Mouse (Mus musculus) heart, embryonic 10.5 days (tissue): Measurements from ENCODE around the gene Fbxl20. TPM values are rescaled to one million over a fixed set of nuclear protein-coding genes. Genes with fewer than 3 reads are reported as not detected.
A peak's percentile ranks its signal among the peaks of the same experiment; 100 is the strongest.

Experiments used
- DNase-seq: peaks from one replicate; pipeline ENCODE4 v3.0.0-alpha.2; 2017; ENCODE audit warnings: low spot score
- H3K27ac ChIP-seq: fragments of 300-500 bp; sonication (generic); 2 replicates; pipeline ENCODE4 v1.5.1; 2016; ENCODE audit warnings: mild to moderate bottlenecking
- H3K27me3 ChIP-seq: fragments of 300-500 bp; sonication (generic); 2 replicates; pipeline ENCODE4 v1.6.1; 2016; ENCODE audit warnings: mild to moderate bottlenecking; ENCODE audit not compliant: poor library complexity, insufficient read depth, severe bottlenecking
- H3K36me3 ChIP-seq: fragments of 300-500 bp; sonication (generic); 2 replicates; pipeline ENCODE4 v1.6.1; 2016; ENCODE audit warnings: mild to moderate bottlenecking, moderate library complexity
- H3K4me1 ChIP-seq: fragments of 300-500 bp; sonication (generic); 2 replicates; pipeline ENCODE4 v1.6.1; 2016; ENCODE audit warnings: mild to moderate bottlenecking
- H3K4me3 ChIP-seq: fragments of 300-500 bp; sonication (generic); 2 replicates; pipeline ENCODE4 v1.5.1; 2016; ENCODE audit warnings: mild to moderate bottlenecking, moderate library complexity
- H3K9me3 ChIP-seq: fragments of 300-500 bp; sonication (generic); 2 replicates; pipeline ENCODE4 v1.6.1; 2016; ENCODE audit warnings: mild to moderate bottlenecking, moderate library complexity
- WGBS: fragments of 180-500 bp; shearing (Covaris S2); methylation state at CpG from one replicate; pipeline ENCODE4 v1.1.7; 2016; 5-methylcytosine and 5-hydroxymethylcytosine counted together
- polyA plus RNA-seq: library from polyadenylated mRNA; unstranded; fragments of >200 nt; fragmentation: Nextera tagmentation; extraction: Ambion mirVana; gene quantifications from 2 replicates; pipeline ENCODE4 v1.2.1, GENCODE M21; 2016

Fbxl20 gene
- polyA plus RNA-seq, 1 experiment from 2014 or later, result 13.9 TPM

- peaks cover 12% of the 10 kb centered on the region; the same call in 1 of the 2 replicates for H3K36me3 ChIP-seq
- no peak overlapping the region for H3K27ac ChIP-seq
- no peak overlapping the region for H3K4me3 ChIP-seq
- peak; percentile 53 for DNase-seq
- H3K9me3 ChIP-seq, result no peaks in the 10 kb centered on the region
- WGBS, result 79% methylated on average over 6 of the region's 6 CpGs
- H3K4me1 ChIP-seq, result peaks cover 14% of the 10 kb centered on the region
- no peaks in the 10 kb centered on the region for H3K27me3 ChIP-seq
Measured at GRCm38 (mm10) chr11:98080450-98080849, 69.8 kb downstream of the Fbxl20 start.

GRCm38 (mm10) chr11:98077086-98077485, 73.1 kb downstream of the Fbxl20 start:
- peak; percentile 64 for DNase-seq
- Histone ChIP-seq H3K4me3 (no peak overlapping the region), H3K4me1 (peaks cover 19% of the 10 kb centered on the region), H3K9me3 (no peaks in the 10 kb centered on the region), H3K27ac (no peak overlapping the region), H3K36me3 (peaks cover 6% of the 10 kb centered on the region; the same call in 1 of the 2 replicates), H3K27me3 (no peaks in the 10 kb centered on the region)
- WGBS, result 65% methylated on average over 8 of the region's 8 CpGs

GRCm38 (mm10) chr11:98075195-98075808, 74.9 kb downstream of the Fbxl20 start:
- H3K27ac ChIP-seq, result no peak overlapping the region; the same call in 1 of the 2 replicates
- no peaks in the 10 kb centered on the region for H3K9me3 ChIP-seq
- 18% methylated on average over 13 of the region's 13 CpGs for WGBS
- H3K4me3 ChIP-seq, result peak overlapping the region; percentile 32; the same call in 1 of the 2 replicates
- H3K4me1 ChIP-seq, result peaks cover 19% of the 10 kb centered on the region
- no peaks in the 10 kb centered on the region for H3K36me3 ChIP-seq
- no peaks in the 10 kb centered on the region for H3K27me3 ChIP-seq
- DNase-seq, result peak; percentile 91

GRCm38 (mm10) chr11:98073442-98073841, 76.8 kb downstream of the Fbxl20 start:
- Histone ChIP-seq H3K4me3 (no peak overlapping the region), H3K27ac (no peak overlapping the region), H3K36me3 (no peaks in the 10 kb centered on the region), H3K4me1 (peaks cover 19% of the 10 kb centered on the region), H3K9me3 (no peaks in the 10 kb centered on the region), H3K27me3 (no peaks in the 10 kb centered on the region)
- no peak for DNase-seq
- WGBS, result 78% methylated on average over 4 of the region's 4 CpGs

GRCm38 (mm10) chr11:98067255-98067654, 82.9 kb downstream of the Fbxl20 start:
- H3K36me3 ChIP-seq, result no peaks in the 10 kb centered on the region
- WGBS, result 85% methylated on average over 21 of the region's 21 CpGs
- no peak overlapping the region for H3K4me3 ChIP-seq
- no peaks in the 10 kb centered on the region for H3K4me1 ChIP-seq
- H3K9me3 ChIP-seq, result no peaks in the 10 kb centered on the region
- H3K27me3 ChIP-seq, result no peaks in the 10 kb centered on the region
- H3K27ac ChIP-seq, result no peak overlapping the region
- no peak for DNase-seq

- no peaks in the 10 kb centered on the region for H3K36me3 ChIP-seq
- 83% methylated on average over 12 of the region's 12 CpGs for WGBS
- no peak overlapping the region for H3K4me3 ChIP-seq
- no peak overlapping the region for H3K27ac ChIP-seq
- no peak for DNase-seq
- no peaks in the 10 kb centered on the region for H3K4me1 ChIP-seq
- no peaks in the 10 kb centered on the region for H3K9me3 ChIP-seq
- no peaks in the 10 kb centered on the region for H3K27me3 ChIP-seq
Measured at GRCm38 (mm10) chr11:98066201-98066600, 84.0 kb downstream of the Fbxl20 start.

- 54% methylated on average over 6 of the region's 6 CpGs for WGBS
Measured at GRCm38 (mm10) chr11:98061904-98062562, 88.2 kb downstream of the Fbxl20 start.

GRCm38 (mm10) chr11:98061441-98061840, 88.8 kb downstream of the Fbxl20 start:
- H3K36me3 ChIP-seq, result no peaks in the 10 kb centered on the region
- 59% methylated on average over 3 of the region's 3 CpGs for WGBS
- no peak overlapping the region for H3K27ac ChIP-seq
- H3K4me1 ChIP-seq, result peaks cover 15% of the 10 kb centered on the region
- peaks cover 17% of the 10 kb centered on the region; the same call in 1 of the 2 replicates for H3K27me3 ChIP-seq
- no peak overlapping the region for H3K4me3 ChIP-seq
- no peaks in the 10 kb centered on the region for H3K9me3 ChIP-seq
- DNase-seq, result no peak

More at GRCm38 (mm10) chr11:98061904-98062562, 88.2 kb downstream of the Fbxl20 start:
- no peaks in the 10 kb centered on the region for H3K9me3 ChIP-seq
- peaks cover 14% of the 10 kb centered on the region for H3K4me1 ChIP-seq
- H3K4me3 ChIP-seq, result no peak overlapping the region
- H3K36me3 ChIP-seq, result no peaks in the 10 kb centered on the region
- DNase-seq, result no peak
- no peak overlapping the region for H3K27ac ChIP-seq
- H3K27me3 ChIP-seq, result peaks cover 17% of the 10 kb centered on the region; the same call in 1 of the 2 replicates

GRCm38 (mm10) chr11:98060104-98060692, 90.0 kb downstream of the Fbxl20 start:
- Histone ChIP-seq H3K9me3 (no peaks in the 10 kb centered on the region), H3K4me3 (no peak overlapping the region), H3K4me1 (peaks cover 15% of the 10 kb centered on the region), H3K27ac (no peak overlapping the region), H3K27me3 (peaks cover 25% of the 10 kb centered on the region), H3K36me3 (no peaks in the 10 kb centered on the region)
- WGBS, result 65% methylated on average over 5 of the region's 5 CpGs
- no peak for DNase-seq

- H3K9me3 ChIP-seq, result no peaks in the 10 kb centered on the region
- H3K27me3 ChIP-seq, result peaks cover 30% of the 10 kb centered on the region
- DNase-seq, result no peak
- H3K4me1 ChIP-seq, result peaks cover 15% of the 10 kb centered on the region
- 73% methylated on average over 7 of the region's 7 CpGs for WGBS
- H3K36me3 ChIP-seq, result no peaks in the 10 kb centered on the region
- no peak overlapping the region for H3K27ac ChIP-seq
- H3K4me3 ChIP-seq, result no peak overlapping the region
Measured at GRCm38 (mm10) chr11:98059662-98060061, 90.5 kb downstream of the Fbxl20 start.

- no peak for DNase-seq
- no peak overlapping the region for H3K4me3 ChIP-seq
- no peaks in the 10 kb centered on the region for H3K9me3 ChIP-seq
- H3K27ac ChIP-seq, result no peak overlapping the region
- WGBS, result 78% methylated on average over 5 of the region's 5 CpGs
- peaks cover 47% of the 10 kb centered on the region for H3K27me3 ChIP-seq
- H3K4me1 ChIP-seq, result peaks cover 19% of the 10 kb centered on the region
- no peaks in the 10 kb centered on the region for H3K36me3 ChIP-seq
Measured at GRCm38 (mm10) chr11:98057998-98058397, 92.2 kb downstream of the Fbxl20 start.

- peak overlapping the region; percentile 43; the same call in 1 of the 2 replicates for H3K27ac ChIP-seq
- H3K36me3 ChIP-seq, result no peaks in the 10 kb centered on the region
- H3K9me3 ChIP-seq, result no peaks in the 10 kb centered on the region
- peaks cover 24% of the 10 kb centered on the region for H3K4me1 ChIP-seq
- DNase-seq, result no peak
- WGBS, result 23% methylated on average over 9 of the region's 9 CpGs
- H3K4me3 ChIP-seq, result peak overlapping the region; percentile 27; the same call in 1 of the 2 replicates
- H3K27me3 ChIP-seq, result peaks cover 52% of the 10 kb centered on the region
Measured at GRCm38 (mm10) chr11:98057466-98057865, 92.7 kb downstream of the Fbxl20 start.
